Mouse (Mus musculus): ENCODE measurements at regions not wholly inside any gene's neighbourhood (a gene's known extent, or its start where the extent isn't known, plus 50 kb on each side); places are given as distances from the start of the nearest gene placed in this dataset.
A peak's percentile ranks its signal among the peaks of the same experiment; 100 is the strongest.
"Not testable (repeated sequence)": the region's sequence is repeated elsewhere in the genome, so short reads cannot be mapped to it uniquely, and the experiment has no call there.

DNA sequence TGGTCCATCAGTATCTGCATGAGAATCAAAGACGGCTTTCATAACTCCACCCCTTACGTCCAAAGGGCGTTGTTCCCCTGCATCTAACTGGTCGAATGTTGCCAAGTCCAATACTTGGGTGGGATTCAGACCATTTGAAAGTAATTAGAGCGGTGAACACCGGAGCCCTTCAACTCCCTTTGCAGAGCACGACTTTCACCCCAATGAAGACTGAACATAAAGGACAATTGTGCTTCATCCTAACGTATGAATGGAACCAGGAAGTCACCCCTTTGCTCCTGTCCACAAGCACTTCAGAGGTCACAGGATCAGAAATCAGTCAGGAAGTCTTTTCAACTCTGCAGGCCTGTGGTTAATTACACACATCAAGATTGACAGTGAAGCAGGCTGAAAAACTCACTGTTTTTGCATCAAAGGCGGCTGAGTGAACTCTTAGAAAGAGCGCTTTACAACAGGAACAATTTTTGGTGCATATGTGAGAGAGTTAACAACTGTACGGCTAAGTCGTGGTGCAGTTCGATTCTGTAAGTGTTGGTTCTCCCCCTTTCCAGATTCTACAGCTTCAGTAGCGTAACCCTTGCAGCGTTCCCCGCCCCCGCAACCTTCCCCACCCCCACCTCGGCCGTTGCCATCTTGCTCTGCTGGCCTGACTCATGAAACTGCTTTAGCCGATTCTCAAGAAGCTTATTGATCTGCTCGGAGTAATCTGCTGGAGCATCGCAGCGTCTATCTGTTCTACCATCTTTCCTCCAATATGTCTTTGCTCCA is 203.1 kb downstream of the Wdr20rt start:
- Histone ChIP-seq H3K9ac (ENCODE audit: low read length) (no peak overlapping the region), H3K4me3 (ENCODE audit: low read depth, low read length) (no peak overlapping the region), H3K9me3 (ENCODE audit: control insufficient read depth, low read length) (no peaks in the 10 kb centered on the region), H3K4me2 (ENCODE audit: low read depth, low read length, severe bottlenecking) (0 out of 2 replicates have a peak overlapping the region, but pooled peaks have one; percentile 21), H3K36me3 (ENCODE audit: control insufficient read depth, insufficient read depth, low read length) (no peaks in the 10 kb centered on the region), H3K4me1 (replicated peaks; ENCODE audit: control insufficient read depth, insufficient read depth, low read length) (no peaks in the 10 kb centered on the region; the same call in 1 of the 2 replicates), H3K27me3 (ENCODE audit: control insufficient read depth, insufficient read depth, low read length) (no peaks in the 10 kb centered on the region), H3K27ac (ENCODE audit: low read depth, low read length) (no peak overlapping the region)
- DNase-seq (ENCODE audit: low spot score): peak; percentile 47
- 40% methylated on average over 23 of the region's 23 CpGs for WGBS
- 0 out of 2 replicates have a peak, but pooled peaks have one; percentile 12 for ATAC-seq (replicated peaks; ENCODE audit: low FRiP score)

- no peak for ATAC-seq (replicated peaks; ENCODE audit: low FRiP score)
- H3K9ac ChIP-seq (ENCODE audit: low read length): no peak overlapping the region
Observed at GRCm38 (mm10) chr12:65450845-65451244, 225.5 kb downstream of the Wdr20rt start.

DNA sequence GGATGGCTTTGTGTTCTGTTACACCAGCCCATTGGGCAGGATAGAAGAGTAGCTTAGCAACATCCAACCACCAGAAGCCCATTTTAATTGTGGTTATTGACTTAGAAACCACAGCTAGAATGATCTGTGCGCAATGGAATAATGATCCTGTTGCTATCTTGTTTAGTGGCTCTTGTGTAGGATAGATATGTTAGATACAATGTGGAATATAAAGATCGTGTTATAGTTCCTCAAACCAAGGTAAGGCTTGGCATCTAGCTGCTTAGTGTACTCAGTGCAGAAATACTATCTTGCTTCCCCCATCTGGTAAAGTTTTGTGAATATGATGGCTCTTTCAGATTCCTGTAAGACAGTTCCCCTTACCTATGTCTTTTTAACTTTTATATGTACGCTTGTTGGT is 230.4 kb downstream of the Wdr20rt start:
- no peaks in the 10 kb centered on the region for H3K9me3 ChIP-seq (ENCODE audit: control insufficient read depth, low read length)
- H3K27me3 ChIP-seq (ENCODE audit: control insufficient read depth, insufficient read depth, low read length): no peaks in the 10 kb centered on the region
- whole genome bisulfite sequencing: 86% methylated on average over 3 of the region's 3 CpGs
- DNase-seq (ENCODE audit: low spot score): no peak
- no peak for ATAC-seq (replicated peaks; ENCODE audit: low FRiP score)
- H3K4me2 ChIP-seq (ENCODE audit: low read depth, low read length, severe bottlenecking): no peak overlapping the region
- no peak overlapping the region for H3K4me3 ChIP-seq (ENCODE audit: low read depth, low read length)
- H3K9ac ChIP-seq (ENCODE audit: low read length): no peak overlapping the region
- H3K36me3 ChIP-seq (ENCODE audit: control insufficient read depth, insufficient read depth, low read length): no peaks in the 10 kb centered on the region
- H3K4me1 ChIP-seq (replicated peaks; ENCODE audit: control insufficient read depth, insufficient read depth, low read length): no peaks in the 10 kb centered on the region
- H3K27ac ChIP-seq (ENCODE audit: low read depth, low read length): no peak overlapping the region

More at GRCm38 (mm10) chr12:65450845-65451244, 225.5 kb downstream of the Wdr20rt start:
- no peak overlapping the region for H3K27ac ChIP-seq (ENCODE audit: low read depth, low read length)
- no peak overlapping the region for H3K4me2 ChIP-seq (ENCODE audit: low read depth, low read length, severe bottlenecking)
- no peaks in the 10 kb centered on the region for H3K36me3 ChIP-seq (ENCODE audit: control insufficient read depth, insufficient read depth, low read length)
- DNase-seq (ENCODE audit: low spot score): no peak
- H3K9me3 ChIP-seq (ENCODE audit: control insufficient read depth, low read length): no peaks in the 10 kb centered on the region
- H3K4me3 ChIP-seq (ENCODE audit: low read depth, low read length): no peak overlapping the region
- no peaks in the 10 kb centered on the region for H3K4me1 ChIP-seq (replicated peaks; ENCODE audit: control insufficient read depth, insufficient read depth, low read length)
- WGBS: 75% methylated on average over 4 of the region's 4 CpGs
- no peaks in the 10 kb centered on the region for H3K27me3 ChIP-seq (ENCODE audit: control insufficient read depth, insufficient read depth, low read length)

DNA sequence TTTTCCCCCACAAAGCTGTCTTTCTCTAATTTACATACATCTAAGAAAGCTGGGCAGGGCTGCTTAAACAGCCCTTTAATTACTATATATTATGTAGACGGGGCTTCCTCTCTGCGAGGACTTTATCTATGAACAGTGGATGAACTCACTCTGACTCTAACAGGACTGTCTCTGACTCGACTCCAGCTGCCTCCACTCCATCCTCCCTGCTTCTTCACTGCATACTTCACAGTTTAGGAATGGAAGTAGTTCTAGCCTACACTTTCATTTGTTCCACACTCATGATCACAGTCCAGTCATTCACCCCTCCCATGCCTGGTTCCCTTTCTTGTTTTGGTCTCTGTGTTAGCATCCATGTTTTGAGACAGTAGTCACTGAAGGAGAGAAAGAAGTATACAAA is 231.6 kb downstream of the Wdr20rt start:
- Histone ChIP-seq H3K9me3 (ENCODE audit: control insufficient read depth, low read length) (no peaks in the 10 kb centered on the region), H3K27me3 (ENCODE audit: control insufficient read depth, insufficient read depth, low read length) (no peaks in the 10 kb centered on the region), H3K9ac (ENCODE audit: low read length) (no peak overlapping the region), H3K4me1 (replicated peaks; ENCODE audit: control insufficient read depth, insufficient read depth, low read length) (no peaks in the 10 kb centered on the region), H3K36me3 (ENCODE audit: control insufficient read depth, insufficient read depth, low read length) (no peaks in the 10 kb centered on the region), H3K27ac (ENCODE audit: low read depth, low read length) (no peak overlapping the region), H3K4me3 (ENCODE audit: low read depth, low read length) (no peak overlapping the region), H3K4me2 (ENCODE audit: low read depth, low read length, severe bottlenecking) (no peak overlapping the region)
- ATAC-seq (replicated peaks; ENCODE audit: low FRiP score): no peak
- no peak for DNase-seq (ENCODE audit: low spot score)
- WGBS: 75% methylated on average over 3 of the region's 3 CpGs

GRCm38 (mm10) chr12:65464246-65464645 is 238.9 kb downstream of the Wdr20rt start:
- no peak overlapping the region for H3K9ac ChIP-seq (ENCODE audit: low read length)
- H3K36me3 ChIP-seq (ENCODE audit: control insufficient read depth, insufficient read depth, low read length): no peaks in the 10 kb centered on the region
- no peak for ATAC-seq (replicated peaks; ENCODE audit: low FRiP score)
- H3K27ac ChIP-seq (ENCODE audit: low read depth, low read length): no peak overlapping the region
- no peaks in the 10 kb centered on the region for H3K4me1 ChIP-seq (replicated peaks; ENCODE audit: control insufficient read depth, insufficient read depth, low read length)
- 58% methylated on average over 2 of the region's 2 CpGs for WGBS
- DNase-seq (ENCODE audit: low spot score): no peak
- no peaks in the 10 kb centered on the region for H3K27me3 ChIP-seq (ENCODE audit: control insufficient read depth, insufficient read depth, low read length)
- H3K4me2 ChIP-seq (ENCODE audit: low read depth, low read length, severe bottlenecking): no peak overlapping the region
- no peaks in the 10 kb centered on the region for H3K9me3 ChIP-seq (ENCODE audit: control insufficient read depth, low read length)
- no peak overlapping the region for H3K4me3 ChIP-seq (ENCODE audit: low read depth, low read length)

DNA sequence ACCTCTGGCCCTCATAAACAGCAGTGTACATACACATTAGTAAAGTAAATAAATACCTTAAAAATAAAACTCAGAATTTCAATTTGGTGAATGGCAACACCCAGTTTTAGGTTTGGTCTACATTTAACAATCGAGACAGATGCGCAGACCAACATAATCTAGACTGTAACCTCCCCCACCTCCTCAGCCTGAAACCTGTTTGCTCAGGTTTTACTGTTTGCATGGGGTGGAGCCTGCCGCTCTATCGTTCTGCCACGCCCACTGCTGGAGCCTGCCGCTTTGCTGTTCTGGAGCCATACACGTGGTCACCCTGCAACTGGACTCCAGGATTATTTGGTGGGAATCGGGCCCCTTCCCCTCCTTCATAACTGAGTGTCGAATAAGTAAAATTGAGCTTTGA is 253.4 kb downstream of the Wdr20rt start:
- H3K27ac ChIP-seq (ENCODE audit: low read depth, low read length); H3K9ac ChIP-seq (ENCODE audit: low read length); H3K36me3 ChIP-seq (ENCODE audit: control insufficient read depth, insufficient read depth, low read length); ATAC-seq (replicated peaks; ENCODE audit: low FRiP score); H3K4me3 ChIP-seq (ENCODE audit: low read depth, low read length); H3K4me2 ChIP-seq (ENCODE audit: low read depth, low read length, severe bottlenecking); DNase-seq (ENCODE audit: low spot score); H3K27me3 ChIP-seq (ENCODE audit: control insufficient read depth, insufficient read depth, low read length); H3K9me3 ChIP-seq (ENCODE audit: control insufficient read depth, low read length); H3K4me1 ChIP-seq (replicated peaks; ENCODE audit: control insufficient read depth, insufficient read depth, low read length): not testable (repeated sequence)
- 53% methylated on average over 9 of the region's 9 CpGs for WGBS

- Histone ChIP-seq H3K9me3 (ENCODE audit: control insufficient read depth, low read length) (no peaks in the 10 kb centered on the region), H3K4me3 (ENCODE audit: low read depth, low read length) (no peak overlapping the region), H3K4me2 (ENCODE audit: low read depth, low read length, severe bottlenecking) (no peak overlapping the region), H3K9ac (ENCODE audit: low read length) (no peak overlapping the region), H3K4me1 (replicated peaks; ENCODE audit: control insufficient read depth, insufficient read depth, low read length) (no peaks in the 10 kb centered on the region), H3K36me3 (ENCODE audit: control insufficient read depth, insufficient read depth, low read length) (no peaks in the 10 kb centered on the region), H3K27ac (ENCODE audit: low read depth, low read length) (no peak overlapping the region), H3K27me3 (ENCODE audit: control insufficient read depth, insufficient read depth, low read length) (no peaks in the 10 kb centered on the region)
- DNase-seq (ENCODE audit: low spot score) (no peak), ATAC-seq (replicated peaks; ENCODE audit: low FRiP score) (no peak)
- 86% methylated on average over 4 of the region's 4 CpGs for WGBS
Observed at GRCm38 (mm10) chr12:65480829-65481228, 255.5 kb downstream of the Wdr20rt start.

- no peaks in the 10 kb centered on the region for H3K27me3 ChIP-seq (ENCODE audit: control insufficient read depth, insufficient read depth, low read length)
- no peak overlapping the region for H3K9ac ChIP-seq (ENCODE audit: low read length)
- 92% methylated on average over 2 of the region's 2 CpGs for WGBS
- DNase-seq (ENCODE audit: low spot score) (no peak), ATAC-seq (replicated peaks; ENCODE audit: low FRiP score) (no peak)
- H3K4me3 ChIP-seq (ENCODE audit: low read depth, low read length): no peak overlapping the region
- H3K9me3 ChIP-seq (ENCODE audit: control insufficient read depth, low read length): no peaks in the 10 kb centered on the region
- H3K27ac ChIP-seq (ENCODE audit: low read depth, low read length): no peak overlapping the region
- no peaks in the 10 kb centered on the region for H3K36me3 ChIP-seq (ENCODE audit: control insufficient read depth, insufficient read depth, low read length)
- H3K4me1 ChIP-seq (replicated peaks; ENCODE audit: control insufficient read depth, insufficient read depth, low read length): no peaks in the 10 kb centered on the region
- H3K4me2 ChIP-seq (ENCODE audit: low read depth, low read length, severe bottlenecking): no peak overlapping the region
Observed at GRCm38 (mm10) chr12:65491092-65491491, 265.8 kb downstream of the Wdr20rt start.
